Mouse (Mus musculus): ENCODE data around the gene Bex4. TPM values are rescaled to one million over a fixed set of nuclear protein-coding genes. Genes with fewer than 3 reads are reported as not detected.
"Not testable (repeated sequence)": the region's sequence is repeated elsewhere in the genome, so short reads cannot be mapped to it uniquely, and the experiment has no call there.

The Bex4 gene
- 1 to 10 TPM in 1 of 2 experiments, under 1 TPM in 1; 0.44 to 1.3 TPM for total RNA-seq (2021)
- polyA plus RNA-seq (2012; rRNA removed), result 0.44 and 0.66 TPM in 2 replicates
- long read RNA-seq, partial matches to known transcripts, result 0 of 2 reads
- long read RNA-seq, other reads (novel, unspliced or antisense), result 0 of 2 reads

DNA sequence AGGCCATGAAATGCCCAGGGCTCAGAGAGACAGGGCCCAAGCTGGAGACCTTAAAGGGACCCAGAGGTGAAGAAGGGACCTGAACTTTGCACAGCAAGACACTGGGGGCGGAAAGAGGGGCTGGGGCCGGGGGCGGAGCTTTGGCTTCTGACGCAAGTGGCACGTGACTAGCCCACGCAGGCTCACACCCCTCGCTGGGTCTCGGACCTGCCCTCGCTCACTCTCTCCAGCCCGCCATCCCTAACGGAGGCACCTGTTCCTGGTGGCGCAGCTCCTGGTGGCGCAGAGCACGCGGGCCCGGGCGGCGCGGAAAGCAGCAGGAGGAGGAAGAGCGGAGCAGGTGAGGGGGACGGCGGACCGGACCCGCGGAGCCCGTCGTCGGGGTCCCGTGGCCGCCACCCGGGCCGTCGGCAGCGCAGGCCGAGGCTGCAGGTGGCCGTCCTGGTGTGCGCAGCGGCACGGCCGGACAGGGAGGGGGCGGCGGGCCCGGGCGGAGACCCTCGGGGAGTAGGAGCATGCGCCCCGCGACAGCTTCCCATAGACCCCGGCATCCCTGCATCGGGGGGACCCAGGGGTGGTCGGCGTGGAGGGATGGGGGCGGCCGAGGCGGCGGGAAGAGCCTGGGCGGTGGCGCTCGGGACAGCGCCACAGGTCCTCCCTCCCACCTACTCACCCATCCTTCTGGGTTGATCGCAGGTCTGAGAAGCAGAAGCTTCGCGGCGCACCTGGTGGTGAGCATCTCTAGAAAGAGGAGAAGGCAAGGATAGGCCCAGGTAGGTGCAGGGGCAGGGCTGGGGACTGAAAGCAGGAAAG lies at the start of gene Bex4:
TSS of gene Bex4 (plus strand) at position 170 of the 813 bp plus-strand sequence.
- 30% methylated on average over 15 of the region's 64 CpGs for WGBS

DNA sequence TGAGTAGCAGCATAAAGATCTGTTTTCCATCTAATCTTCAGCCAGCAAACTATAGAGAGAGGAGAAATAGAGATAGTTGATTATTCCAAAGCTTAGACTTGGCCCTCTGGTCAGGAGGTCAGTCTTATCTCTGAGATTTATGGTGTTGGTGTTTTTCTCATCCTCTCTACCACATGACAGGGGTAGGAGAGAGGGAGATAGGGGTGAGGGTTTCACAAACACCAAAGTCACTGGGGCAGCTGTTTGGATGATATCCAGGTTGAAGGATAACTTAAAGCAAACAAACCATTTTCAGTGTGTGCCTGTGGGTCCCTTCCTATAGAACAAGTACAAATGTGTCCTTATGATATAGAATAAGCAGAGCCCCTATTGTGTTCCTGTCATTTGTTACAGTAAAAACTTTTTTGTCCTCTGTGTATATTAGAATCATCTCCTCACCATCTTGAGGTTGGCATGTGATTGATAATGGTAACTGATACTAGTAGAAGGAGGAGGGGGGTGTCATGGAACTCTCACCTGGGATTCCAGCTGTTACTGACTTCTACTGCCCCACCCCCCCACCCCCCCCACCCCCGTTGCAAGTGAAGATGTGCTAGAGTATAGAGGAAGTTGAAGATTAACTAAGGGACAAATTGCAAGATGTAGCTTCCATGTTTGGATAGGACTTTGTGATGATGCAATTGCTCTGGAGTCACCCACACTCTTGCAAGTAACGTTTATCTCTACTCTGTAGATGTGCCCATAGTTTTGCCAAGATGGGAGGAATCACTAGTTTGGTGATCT lies 46.1 kb upstream of the Bex4 start:
- H3K4me3 ChIP-seq, result no peak overlapping the region
- no peak for TF ChIP-seq POLR2A (IDR thresholded peaks at IDR 0.05; ENCODE audit: insufficient read depth, low read depth, low read length)
- no peak for TF ChIP-seq CTCF (IDR thresholded peaks at IDR 0.05)
- TF ChIP-seq EP300 (IDR thresholded peaks at IDR 0.05; ENCODE audit: insufficient read depth, low read depth, low read length), result no peak
- H3K9ac ChIP-seq (ENCODE audit: low read depth, low read length), result no peak overlapping the region
- no peaks in the 10 kb centered on the region for H3K27me3 ChIP-seq (ENCODE audit: control insufficient read depth, insufficient read depth, low read length)
- H3K79me2 ChIP-seq (replicated peaks; ENCODE audit: control insufficient read depth, insufficient read depth, low read length), result no peaks in the 10 kb centered on the region
- no peak overlapping the region for H3K27ac ChIP-seq
- intact Hi-C loops (cut with DNase I), result no loop called here
- no peaks in the 10 kb centered on the region for H3K4me1 ChIP-seq (ENCODE audit: control insufficient read depth, insufficient read depth, low read length)
- DNase-seq, result no peak
- WGBS, result 35% methylated on average over 2 of the region's 2 CpGs
- H3K36me3 ChIP-seq (ENCODE audit: control insufficient read depth, insufficient read depth, low read length), result no peaks in the 10 kb centered on the region

More for the DNA sequence above, at the start of gene Bex4:
- H3K4me1 ChIP-seq (ENCODE audit: control insufficient read depth, insufficient read depth, low read length); H3K27ac ChIP-seq; H3K9ac ChIP-seq (ENCODE audit: low read depth, low read length); H3K27me3 ChIP-seq (ENCODE audit: control insufficient read depth, insufficient read depth, low read length); H3K4me3 ChIP-seq; H3K36me3 ChIP-seq (ENCODE audit: control insufficient read depth, insufficient read depth, low read length); DNase-seq; intact Hi-C loops (cut with DNase I); H3K79me2 ChIP-seq (replicated peaks; ENCODE audit: control insufficient read depth, insufficient read depth, low read length): not testable (repeated sequence)

- 40% methylated on average over 2 of the region's 2 CpGs for WGBS
Observed at GRCm38 (mm10) chrX:136094421-136094820, 44.4 kb upstream of the Bex4 start.

GRCm38 (mm10) chrX:136104046-136104723 lies 34.6 kb upstream of the Bex4 start:
- no peaks in the 10 kb centered on the region for H3K4me1 ChIP-seq (ENCODE audit: control insufficient read depth, insufficient read depth, low read length)
- H3K79me2 ChIP-seq (replicated peaks; ENCODE audit: control insufficient read depth, insufficient read depth, low read length), result no peaks in the 10 kb centered on the region
- H3K27me3 ChIP-seq (ENCODE audit: control insufficient read depth, insufficient read depth, low read length), result no peaks in the 10 kb centered on the region
- H3K9ac ChIP-seq (ENCODE audit: low read depth, low read length), result no peak overlapping the region
- no peak for DNase-seq
- TF ChIP-seq CTCF (IDR thresholded peaks at IDR 0.05), result no peak
- no peak for TF ChIP-seq POLR2A (IDR thresholded peaks at IDR 0.05; ENCODE audit: insufficient read depth, low read depth, low read length)
- TF ChIP-seq EP300 (IDR thresholded peaks at IDR 0.05; ENCODE audit: insufficient read depth, low read depth, low read length), result no peak
- WGBS, result 70% methylated on average over 4 of the region's 4 CpGs
- no peaks in the 10 kb centered on the region for H3K36me3 ChIP-seq (ENCODE audit: control insufficient read depth, insufficient read depth, low read length)
- intact Hi-C loops (cut with DNase I), result no loop called here
- no peak overlapping the region for H3K4me3 ChIP-seq
- no peak overlapping the region for H3K27ac ChIP-seq

More at GRCm38 (mm10) chrX:136094421-136094820, 44.4 kb upstream of the Bex4 start:
- H3K4me3 ChIP-seq, result no peak overlapping the region
- H3K36me3 ChIP-seq (ENCODE audit: control insufficient read depth, insufficient read depth, low read length), result no peaks in the 10 kb centered on the region
- H3K27me3 ChIP-seq (ENCODE audit: control insufficient read depth, insufficient read depth, low read length), result no peaks in the 10 kb centered on the region
- intact Hi-C loops (cut with DNase I), result no loop called here
- no peak for DNase-seq
- no peaks in the 10 kb centered on the region for H3K79me2 ChIP-seq (replicated peaks; ENCODE audit: control insufficient read depth, insufficient read depth, low read length)
- no peak overlapping the region for H3K27ac ChIP-seq
- H3K9ac ChIP-seq (ENCODE audit: low read depth, low read length), result no peak overlapping the region
- no peaks in the 10 kb centered on the region for H3K4me1 ChIP-seq (ENCODE audit: control insufficient read depth, insufficient read depth, low read length)
- TF ChIP-seq POLR2A (IDR thresholded peaks at IDR 0.05; ENCODE audit: insufficient read depth, low read depth, low read length), result no peak
- no peak for TF ChIP-seq EP300 (IDR thresholded peaks at IDR 0.05; ENCODE audit: insufficient read depth, low read depth, low read length)
- TF ChIP-seq CTCF (IDR thresholded peaks at IDR 0.05), result no peak

GRCm38 (mm10) chrX:136104724-136105088 lies 34.1 kb upstream of the Bex4 start:
- Histone ChIP-seq H3K36me3 (ENCODE audit: control insufficient read depth, insufficient read depth, low read length) (no peaks in the 10 kb centered on the region), H3K4me1 (ENCODE audit: control insufficient read depth, insufficient read depth, low read length) (no peaks in the 10 kb centered on the region), H3K4me3 (no peak overlapping the region), H3K79me2 (replicated peaks; ENCODE audit: control insufficient read depth, insufficient read depth, low read length) (no peaks in the 10 kb centered on the region), H3K27me3 (ENCODE audit: control insufficient read depth, insufficient read depth, low read length) (no peaks in the 10 kb centered on the region), H3K27ac (no peak overlapping the region), H3K9ac (ENCODE audit: low read depth, low read length) (no peak overlapping the region)
- intact Hi-C loops (cut with DNase I), result no loop called here
- WGBS, result 49% methylated on average over 3 of the region's 3 CpGs
- no peak for DNase-seq
- TF ChIP-seq EP300 (IDR thresholded peaks at IDR 0.05; ENCODE audit: insufficient read depth, low read depth, low read length) (no peak), CTCF (IDR thresholded peaks at IDR 0.05) (no peak), POLR2A (IDR thresholded peaks at IDR 0.05; ENCODE audit: insufficient read depth, low read depth, low read length) (no peak)

All from heart, adult 2 months (tissue).